Mouse (Mus musculus): ENCODE results near the gene Dlg2. TPM values are rescaled to one million over a fixed set of nuclear protein-coding genes. Genes with fewer than 3 reads are reported as not detected.

Dlg2 gene
- total and polyA plus RNA-seq, 3 experiments: 23.8 to 91.7 (median 84.3) TPM

DNA sequence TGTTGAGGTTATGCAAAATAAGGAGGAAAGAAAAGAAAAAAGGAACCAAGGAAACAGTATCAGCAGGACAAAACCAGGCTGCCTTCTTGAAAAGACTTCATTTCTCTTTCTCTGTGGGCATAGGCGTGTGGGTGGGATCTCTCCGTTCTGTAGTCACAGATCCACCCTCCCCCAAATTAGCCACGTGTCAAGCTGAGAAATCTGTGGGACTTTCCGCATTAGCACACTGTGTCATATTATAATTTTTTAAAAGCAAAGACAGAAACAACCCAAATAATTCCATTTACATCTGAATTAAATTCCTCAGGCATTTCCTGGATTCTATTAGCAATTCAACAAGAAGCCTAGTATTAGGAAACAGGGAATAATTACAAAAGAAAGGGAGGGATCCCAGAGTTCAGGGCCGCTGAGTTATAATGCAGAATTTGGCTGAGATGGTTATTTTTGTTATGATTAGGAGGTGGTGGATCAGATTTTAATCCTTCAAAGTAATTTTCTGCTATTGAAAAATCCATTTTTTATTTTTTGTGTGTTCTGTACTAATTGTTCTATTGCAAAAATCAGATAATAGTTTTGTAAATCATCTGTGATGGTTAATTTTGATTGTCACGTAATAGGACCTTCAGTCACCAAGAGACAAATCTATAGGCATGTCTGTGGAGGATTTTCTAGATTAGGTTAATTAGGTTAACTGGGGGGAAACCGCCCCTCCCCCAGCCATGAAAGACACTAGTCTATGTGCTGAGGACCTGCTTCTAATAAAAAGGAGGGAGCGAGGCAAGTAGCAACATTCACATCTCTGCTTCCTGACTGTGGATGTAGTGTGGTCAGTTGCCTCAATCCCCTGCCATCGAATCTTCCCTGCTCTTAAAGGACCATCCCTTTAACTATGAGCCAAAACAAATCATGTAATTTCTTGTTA lies 63.3 kb downstream of the Dlg2 start:
- no peak for DNase-seq

DNA sequence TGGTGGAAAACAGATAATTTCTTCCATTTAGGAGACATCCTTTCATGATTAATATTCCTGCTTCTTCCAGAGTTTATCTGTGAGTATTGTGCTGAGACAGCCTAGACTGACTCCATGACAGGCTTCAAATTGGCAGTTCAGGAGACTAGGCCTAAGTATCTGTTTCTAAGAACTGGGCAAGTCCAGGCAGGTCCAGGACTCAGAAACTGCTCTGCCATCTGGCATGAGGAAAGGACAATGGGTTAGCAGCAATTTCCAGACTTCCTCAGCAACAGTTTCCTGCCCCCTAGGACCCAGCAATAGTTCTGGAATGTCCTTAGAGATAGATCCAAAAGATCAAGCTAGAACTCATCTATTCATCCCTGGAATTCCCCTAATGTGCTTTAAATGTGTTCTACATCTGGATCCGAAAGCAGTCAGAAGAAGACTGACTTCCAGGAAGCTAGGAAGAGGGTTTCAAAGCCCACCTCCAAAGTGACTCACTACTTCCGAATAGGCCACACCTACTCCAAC lies 64.4 kb downstream of the Dlg2 start:
- no peak for DNase-seq

DNA sequence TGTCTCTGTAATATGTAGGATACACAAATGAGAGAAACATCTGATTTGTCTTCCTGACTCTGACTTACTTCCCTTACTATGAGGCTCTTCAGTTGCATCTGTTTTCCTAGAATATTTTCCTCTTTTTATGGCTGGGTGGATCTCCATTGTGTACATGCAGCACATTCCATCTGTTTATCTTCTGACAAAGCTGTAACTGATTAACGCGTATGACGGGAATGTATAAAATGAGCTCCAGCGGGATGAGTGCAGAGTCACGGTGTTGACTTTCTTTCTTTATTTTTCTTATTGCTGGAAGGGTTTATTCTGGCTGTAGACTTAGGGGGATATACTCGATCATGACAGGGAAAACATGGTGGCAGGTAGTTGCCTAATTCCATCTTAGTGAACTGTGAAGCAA lies 76.9 kb downstream of the Dlg2 start:
- no peak for DNase-seq

DNA sequence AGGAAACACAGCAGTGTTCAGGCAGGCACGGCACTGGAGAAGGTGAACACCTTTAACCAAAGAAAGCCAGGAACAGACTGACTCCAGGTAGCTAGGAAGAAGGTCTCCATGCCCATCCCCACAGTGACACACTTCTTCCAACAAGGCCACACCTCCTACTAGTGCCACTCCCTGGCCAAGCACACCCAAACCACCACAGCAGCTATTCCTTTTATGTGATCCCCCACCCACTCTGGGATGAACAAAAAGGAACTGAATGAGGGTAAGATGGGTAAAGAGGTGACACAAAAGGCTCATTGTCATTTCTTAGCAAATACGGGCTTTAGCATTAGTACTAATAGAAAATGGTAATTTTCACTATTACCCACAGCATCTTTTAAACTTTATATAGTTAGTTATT lies 77.9 kb downstream of the Dlg2 start:
- no peak for DNase-seq

DNA sequence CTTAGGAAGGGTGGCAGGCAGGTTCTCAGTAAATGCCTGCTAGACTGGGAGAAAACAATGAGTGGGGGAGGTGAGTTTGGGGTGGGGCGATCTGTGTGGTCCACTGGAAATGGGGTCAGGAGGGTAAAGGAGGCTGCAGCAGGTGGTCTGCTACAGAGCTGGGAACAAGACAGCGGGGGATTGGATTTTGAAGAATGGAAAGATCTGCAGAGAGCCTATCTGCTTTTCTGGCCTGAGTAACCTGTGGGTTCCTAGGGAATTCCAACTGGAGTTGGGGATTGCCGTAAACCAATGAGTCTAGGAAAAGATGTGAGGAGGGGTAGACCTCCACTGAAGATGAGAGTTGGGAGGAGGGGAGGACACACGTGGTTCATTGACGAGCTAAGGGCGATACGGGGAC lies 92.7 kb downstream of the Dlg2 start:
- no peak for DNase-seq

DNA sequence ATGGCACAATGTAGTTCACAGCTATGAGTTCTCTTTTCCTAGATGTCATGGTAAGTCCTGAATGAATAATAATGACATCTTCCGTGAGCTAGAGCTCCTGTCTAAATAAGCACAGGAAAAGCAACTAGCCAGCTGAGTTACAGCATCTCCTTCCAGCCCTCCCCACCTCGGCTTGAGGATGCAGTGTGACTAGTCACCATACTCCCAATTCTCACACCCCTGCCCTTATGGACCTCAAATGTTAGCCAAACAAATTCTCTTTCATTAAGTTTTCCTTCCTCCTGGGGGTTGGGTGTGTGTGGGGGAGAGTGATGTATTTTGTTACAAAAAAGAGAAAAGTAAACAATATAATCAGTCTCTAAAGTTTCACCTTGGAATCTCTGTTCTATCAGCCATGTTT lies 111.3 kb downstream of the Dlg2 start:
- no peak for DNase-seq

DNA sequence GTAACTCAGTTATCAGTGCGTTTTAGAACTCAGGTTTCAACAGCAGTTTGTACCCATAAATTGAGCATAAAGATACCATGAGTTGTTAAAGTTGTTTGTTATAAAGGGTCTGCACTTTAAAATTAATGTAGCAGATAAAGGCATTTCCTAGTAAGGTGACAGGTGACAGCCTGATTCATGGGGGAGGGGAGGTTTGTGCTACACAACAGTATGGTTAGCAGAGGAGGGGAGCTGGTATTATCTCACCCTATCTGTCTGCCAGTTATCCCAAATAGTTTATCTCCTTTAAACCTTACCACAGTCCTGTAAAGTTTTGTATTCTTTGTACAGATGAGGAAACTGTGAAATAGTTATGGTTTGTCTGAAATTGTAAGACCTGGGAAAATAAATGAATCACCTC lies 111.8 kb downstream of the Dlg2 start:
- DNase-seq: no peak

DNA sequence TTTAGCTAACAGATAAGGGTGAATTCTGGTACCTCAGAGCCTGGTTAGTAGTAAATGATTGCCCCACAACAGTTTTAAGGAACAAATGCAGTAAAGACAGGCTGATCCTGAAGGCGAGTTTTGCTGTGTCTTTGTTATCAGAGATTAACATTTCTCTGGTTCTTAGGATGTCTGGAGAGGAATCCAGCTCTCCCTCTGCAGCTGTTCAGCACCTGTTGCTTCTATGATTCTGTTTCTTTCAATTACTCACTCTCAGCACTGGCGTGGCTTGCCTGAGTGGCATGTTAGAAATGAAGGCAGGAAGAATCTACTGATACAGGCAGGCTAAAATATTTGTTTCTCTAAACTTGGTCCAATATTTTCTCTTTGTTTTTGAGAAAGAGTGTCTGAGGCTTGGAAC lies 133.3 kb downstream of the Dlg2 start:
- no peak for DNase-seq

DNA sequence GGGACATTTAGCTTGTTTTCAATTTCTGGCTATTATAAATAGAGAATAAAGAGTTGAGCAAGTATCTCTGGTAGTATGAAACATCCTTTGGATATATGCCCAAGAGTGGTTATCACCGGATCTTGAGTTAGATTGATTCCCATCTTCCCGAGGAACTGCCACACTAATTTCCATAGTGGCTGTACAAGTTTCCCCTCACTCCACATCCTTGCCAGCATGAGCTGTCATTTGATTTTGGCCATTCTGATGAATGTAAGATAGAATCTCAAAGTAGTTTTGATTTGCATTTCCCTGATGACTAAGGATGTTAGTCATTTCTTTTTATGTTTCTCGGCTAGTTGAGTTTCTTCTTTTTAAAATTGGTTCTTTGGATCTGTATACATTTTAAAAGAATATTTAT lies 154.1 kb downstream of the Dlg2 start:
- no peak for DNase-seq

DNA sequence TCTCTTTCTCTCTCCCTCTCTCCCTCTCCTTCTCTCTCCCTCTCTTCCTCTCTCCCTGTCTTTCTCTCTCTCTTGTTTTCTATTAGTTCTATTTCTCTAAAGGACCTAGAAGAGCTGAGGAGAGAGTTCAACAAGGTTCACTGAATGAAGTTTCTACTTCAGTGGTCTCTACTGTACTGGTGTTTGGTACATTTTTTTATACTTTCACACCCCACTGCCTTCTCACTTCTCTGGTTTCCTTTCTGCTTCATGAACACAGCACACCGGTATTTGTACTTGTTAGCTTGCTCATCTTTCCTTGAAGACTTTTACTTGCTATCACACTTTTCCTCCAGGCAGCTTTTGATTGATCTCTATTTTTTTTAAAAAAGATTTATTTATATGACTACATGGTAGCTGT lies 173.0 kb downstream of the Dlg2 start:
- DNase-seq: no peak

DNA sequence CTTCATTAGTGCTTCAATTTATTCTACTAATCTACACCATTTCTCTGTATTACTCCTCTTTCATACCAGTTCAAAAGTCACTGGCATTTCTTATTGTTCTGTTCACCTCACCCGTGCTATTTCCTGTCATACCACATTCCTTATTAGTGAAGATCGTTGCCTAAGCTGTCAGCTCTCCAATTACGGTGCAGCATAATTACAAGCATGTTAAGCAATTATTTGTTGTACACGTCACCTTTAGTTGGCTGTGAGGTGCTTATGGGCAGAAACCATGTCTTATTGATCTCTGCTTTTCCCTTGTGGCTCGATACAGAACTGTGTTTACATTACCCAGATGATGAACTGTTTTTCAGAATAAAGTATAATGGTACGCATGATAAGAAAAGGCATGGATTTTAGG lies 174.7 kb downstream of the Dlg2 start:
- DNase-seq: no peak

DNA sequence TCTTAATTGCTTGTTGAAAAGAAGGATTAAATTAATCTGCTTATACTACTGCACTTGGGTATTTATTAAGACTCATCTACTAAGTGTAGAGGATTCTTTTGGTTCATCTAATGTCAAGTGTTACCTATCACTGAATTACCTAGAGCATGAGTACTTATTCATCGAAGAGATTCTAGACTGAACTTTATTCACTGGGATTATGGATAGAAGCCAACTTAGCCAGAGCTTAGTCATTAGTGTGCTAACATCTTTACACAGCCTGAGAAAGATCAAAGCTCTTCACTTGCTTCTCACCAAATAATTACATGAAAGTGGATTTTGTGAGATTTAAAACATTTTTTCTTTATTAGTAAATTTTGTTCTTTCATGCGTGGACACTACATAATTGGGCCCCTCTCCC lies 175.1 kb downstream of the Dlg2 start:
- DNase-seq: no peak

DNA sequence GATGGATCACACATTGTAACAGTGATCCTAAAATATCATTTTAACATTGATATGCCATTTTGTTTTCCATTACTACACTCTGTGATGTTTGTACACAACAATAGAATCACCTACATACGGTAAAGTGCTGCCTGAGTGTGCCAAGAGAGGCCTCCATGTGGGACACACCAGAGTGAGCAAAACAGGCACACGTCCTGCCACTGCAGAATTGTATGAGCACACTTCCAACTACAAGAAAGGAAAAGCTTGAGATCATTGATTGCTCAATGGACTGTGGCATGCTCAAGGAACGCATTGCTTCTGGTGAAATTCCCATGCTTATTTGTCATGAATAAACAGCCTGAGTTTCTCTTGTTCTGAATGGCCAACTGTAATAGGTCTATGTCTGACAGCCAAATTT lies 182.1 kb downstream of the Dlg2 start:
- DNase-seq: no peak

DNA sequence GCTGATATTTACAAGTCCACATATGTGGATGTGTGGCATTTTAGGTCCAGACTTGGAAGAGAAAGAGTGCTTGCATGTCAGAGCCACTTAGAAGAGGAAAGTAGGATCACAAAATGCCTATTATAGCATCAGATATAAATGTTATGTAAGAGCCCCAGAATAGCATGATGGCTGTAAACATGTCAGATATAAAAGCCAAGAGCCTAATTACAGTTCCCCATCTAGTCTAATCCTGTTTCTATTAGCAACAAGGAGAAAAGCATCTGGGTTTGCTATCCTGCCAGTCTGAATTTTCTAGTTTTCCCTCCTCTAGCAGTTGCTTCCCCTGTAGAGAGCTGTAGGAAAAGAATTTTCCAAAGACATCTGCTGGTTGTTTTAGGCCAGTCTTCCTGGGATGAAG lies 217.6 kb downstream of the Dlg2 start:
- DNase-seq: no peak

DNA sequence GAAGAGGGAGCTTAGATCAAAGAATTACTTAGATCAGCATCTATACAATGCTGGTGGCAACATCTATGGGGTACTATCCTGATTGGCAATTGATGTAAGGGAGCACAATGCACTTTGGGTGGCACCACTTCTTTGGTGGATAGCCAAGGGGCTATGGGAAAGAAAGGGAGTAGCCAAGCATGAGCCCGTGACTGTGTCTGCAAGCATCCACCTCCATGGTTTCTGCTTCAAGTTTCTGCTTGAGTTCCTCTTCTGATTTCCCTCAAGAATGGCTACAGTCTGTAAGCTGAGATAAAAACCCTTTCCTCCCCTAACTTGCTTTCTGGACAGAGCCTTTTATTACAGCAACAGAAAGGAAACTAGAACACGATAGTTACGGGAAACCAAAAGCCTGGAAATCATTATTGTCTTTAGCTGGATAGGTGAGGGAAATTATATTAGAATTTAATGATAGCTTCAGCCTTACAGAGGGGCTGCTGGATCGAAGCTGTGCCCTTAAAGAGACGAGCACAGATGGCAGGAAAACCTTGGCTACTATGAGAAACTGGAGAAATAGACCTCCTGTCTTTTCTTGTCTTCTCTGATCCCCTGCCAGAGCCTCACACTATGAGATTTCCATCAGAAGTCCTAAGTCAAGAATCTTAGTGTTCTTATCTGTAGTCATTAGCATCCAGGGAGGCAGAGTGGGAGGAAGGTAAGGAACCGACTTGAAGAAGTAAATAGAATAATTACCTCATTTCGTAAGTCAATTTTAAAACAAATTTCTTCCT lies 219.9 kb downstream of the Dlg2 start:
- DNase-seq: no peak

DNA sequence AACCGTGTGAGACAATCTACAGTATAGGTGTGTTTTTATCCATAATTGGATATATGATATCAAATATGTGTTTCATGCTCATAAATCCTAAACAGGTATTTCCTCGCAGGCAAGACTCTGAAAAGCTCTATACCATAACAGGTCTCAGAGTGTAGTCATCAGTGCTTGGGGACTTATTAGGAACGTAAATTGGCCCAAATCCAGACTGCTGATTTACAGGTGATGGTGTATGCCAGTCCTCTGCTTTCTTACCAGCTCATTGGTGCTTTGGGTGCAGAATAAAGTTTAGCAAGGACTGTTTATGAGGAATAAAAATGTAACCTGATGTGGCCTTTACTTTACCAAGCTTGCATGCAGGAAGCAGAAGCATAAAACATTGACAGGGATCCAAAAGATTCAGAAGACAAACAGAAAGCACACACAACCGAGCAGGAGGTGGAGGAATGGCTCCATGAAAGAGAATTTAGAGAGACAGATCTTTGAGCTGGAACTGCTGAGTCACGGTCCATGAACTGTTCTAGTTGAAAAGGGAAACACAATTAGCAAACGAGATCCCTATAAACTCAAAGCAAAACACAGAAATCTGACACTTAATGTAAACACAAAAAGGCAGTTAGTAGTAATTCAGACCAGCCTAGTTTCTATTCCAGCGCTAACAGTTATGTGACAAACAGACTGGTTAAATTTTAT lies 226.8 kb downstream of the Dlg2 start:
- no peak for DNase-seq

DNA sequence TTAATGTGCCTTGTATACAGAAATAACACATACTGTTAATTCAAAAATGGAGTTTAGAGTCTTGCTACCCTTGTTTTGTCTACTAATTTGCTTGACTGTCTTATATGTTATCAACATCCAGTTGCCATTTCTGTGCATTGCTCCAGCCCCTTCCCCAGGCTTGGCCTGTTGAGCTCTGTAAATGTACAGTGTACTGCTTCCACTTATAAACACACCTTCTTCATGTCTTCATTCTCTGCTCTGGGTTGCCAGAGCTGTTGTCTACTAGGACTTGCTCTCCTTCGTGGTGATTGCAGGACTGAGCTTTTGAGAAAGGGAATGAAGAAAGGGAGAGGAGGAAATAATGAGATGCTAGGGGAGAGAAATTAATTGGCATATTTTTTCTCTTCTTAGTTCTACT lies 227.5 kb downstream of the Dlg2 start:
- no peak for DNase-seq

DNA sequence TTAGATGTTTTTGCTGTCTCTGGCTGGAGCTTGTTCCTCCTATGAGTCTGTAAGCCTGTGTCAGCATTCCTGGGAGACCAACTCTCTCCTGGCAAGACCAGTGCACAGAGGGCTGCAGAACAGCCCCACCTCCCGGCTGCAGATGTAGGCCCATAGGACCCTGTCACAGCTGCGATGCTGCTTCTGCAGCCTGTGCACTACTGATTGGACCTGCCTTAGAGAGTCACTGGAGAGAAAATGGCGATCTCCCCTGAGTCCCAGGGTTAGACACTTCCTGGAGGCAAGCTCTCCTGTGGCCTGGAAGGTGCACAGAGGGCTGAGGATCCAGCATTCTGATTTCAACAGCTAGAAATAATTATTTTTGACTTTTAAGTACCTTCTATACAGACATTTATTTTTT lies 257.6 kb downstream of the Dlg2 start:
- no peak for DNase-seq

DNA sequence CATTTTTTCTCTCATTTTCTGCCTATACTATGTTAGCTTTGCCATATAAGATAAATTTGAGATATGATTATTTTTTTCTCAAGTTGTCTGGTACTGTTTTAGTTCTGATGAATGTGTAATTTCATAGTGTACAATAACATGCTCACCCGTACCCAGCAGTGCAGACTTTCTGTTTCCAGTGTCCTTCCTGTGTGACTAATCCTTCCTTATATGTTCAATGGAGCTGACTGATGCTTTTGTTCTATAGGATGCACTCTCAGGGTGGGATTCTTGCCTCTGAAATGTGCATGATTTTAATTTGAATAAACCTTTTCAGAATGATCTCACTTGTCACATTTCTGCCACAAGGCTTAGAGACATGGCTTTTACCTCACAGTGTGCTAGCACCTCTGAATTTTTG lies 259.9 kb downstream of the Dlg2 start:
- no peak for DNase-seq

DNA sequence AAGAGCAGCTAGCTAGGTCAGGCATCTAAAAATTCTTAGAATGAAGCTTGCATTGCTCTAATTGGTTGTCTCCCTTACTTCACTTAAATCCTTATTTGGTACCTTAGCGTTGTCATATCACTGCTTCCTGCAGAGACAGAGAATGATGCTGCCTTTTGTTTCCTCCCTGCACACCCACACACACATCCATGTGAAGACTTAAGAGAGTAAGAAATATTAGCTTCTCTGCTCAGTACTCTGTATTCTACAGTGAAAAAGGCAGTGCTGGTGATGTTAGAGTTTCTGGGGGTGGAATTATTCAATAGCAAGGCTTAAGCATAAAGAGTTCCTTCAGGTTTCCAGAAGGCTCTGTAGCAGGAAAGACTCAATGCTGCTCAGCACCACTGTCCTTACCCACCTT lies 272.2 kb downstream of the Dlg2 start:
- DNase-seq: no peak

DNA sequence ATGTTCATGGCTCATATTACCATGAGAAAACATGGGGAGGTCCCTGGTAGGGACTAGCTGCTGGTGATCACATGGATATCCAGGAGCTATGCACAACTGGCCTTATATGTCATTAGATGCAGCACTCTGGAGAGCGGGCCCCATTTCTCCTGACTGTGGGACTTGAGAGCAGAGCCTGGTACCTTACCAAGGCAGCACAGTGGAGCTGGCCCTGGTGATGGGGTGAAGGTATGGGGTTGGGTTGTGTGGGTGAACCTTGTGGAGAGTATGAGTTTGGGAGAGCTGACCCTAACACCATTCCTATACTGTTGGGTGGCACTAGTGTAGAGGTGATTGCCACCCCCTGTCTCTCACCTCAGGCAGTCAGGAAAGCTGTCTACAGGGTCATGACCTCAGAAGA lies 311.5 kb downstream of the Dlg2 start:
- DNase-seq: no peak

DNA sequence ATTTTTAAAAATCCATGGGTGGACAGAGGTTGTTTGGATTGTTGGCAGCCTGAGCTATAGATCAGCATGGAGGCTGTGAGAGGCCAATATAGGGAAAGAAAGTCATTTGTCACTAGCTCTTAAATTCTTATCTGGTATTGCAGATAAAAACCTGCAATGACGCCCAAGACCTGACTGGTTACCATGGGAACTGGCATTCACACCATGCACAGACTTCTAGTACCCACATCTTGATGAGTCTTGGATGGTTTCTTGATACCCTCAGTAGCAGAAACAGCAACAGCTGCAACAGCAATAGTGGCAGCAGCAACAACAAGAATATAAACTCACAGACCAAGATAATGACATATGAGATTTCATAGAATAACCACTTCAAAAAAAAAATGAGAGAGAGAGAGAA lies 315.1 kb downstream of the Dlg2 start:
- DNase-seq: no peak

DNA sequence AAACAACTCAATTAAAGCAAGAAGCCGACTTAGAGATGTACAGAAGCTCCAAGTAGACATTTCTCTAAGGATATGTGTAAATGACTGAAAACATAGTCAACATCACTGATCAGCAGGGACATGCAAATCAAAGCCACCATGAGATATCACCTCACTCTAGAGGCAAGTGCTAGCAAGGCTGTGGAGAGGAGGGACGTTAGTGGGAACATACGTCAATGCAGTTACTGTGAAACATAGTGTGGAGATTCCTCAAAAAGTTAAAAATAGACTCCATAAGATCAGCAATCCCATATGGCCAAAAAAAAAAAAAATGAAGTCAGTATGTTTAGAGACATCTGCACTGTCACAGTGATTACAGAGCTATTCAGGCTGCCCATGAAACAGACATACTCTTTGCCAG lies 349.2 kb downstream of the Dlg2 start:
- no peak for DNase-seq

All from adrenal gland, adult 2 months (tissue).